In genomic region chr1:60907466-60907865, GRCm38 (mm10) we compare ENCODE assay signal across 27 mouse cellular contexts. TPM values are rescaled to one million over a fixed set of nuclear protein-coding genes. Genes with fewer than 3 reads are reported as not detected.
DNase-seq lines count a peak whose midpoint lies in the region; ATAC-seq and TF ChIP-seq lines count a peak whose summit lies in the region.
"Had no signal": no experiment of that assay in that cellular context is flagged by ENCODE, and none has a peak within 500 bp of the region (broad histone marks: within the 10 kb centered on the region; RNA-seq: fewer than 3 reads in every experiment).

No protein-coding gene starts in this region.

- TF ChIP-seq POLR2A in thymus, adult 2 months (IDR thresholded peaks at IDR 0.05; ENCODE audit: control insufficient read depth, extremely low read depth, insufficient read depth, low read length, poor library complexity): no peak

- H3K4me2 ChIP-seq in hindbrain, embryonic 12.5 days (replicated peaks): no peak overlapping the region
- H3K4me2 ChIP-seq in forebrain, embryonic 11.5 days (ENCODE audit: low read depth, low read length, severe bottlenecking): no peak overlapping the region
- H3K4me2 ChIP-seq: forebrain, embryonic 15.5 days; heart, embryonic 11.5 days; heart, embryonic 15.5 days; hindbrain, embryonic 14.5 days had no signal

- H3K27ac ChIP-seq in thymus, adult 2 months (ENCODE audit: control insufficient read depth, insufficient read depth, low read length): no peak overlapping the region
- no peak overlapping the region for H3K27ac ChIP-seq in hindbrain, embryonic 12.5 days
- no peak overlapping the region for H3K27ac ChIP-seq in forebrain, embryonic 11.5 days (ENCODE audit: low read depth, low read length)
- H3K27ac ChIP-seq: embryonic facial prominence, embryonic 10.5 days; forebrain, embryonic 10.5 days; forebrain, embryonic 15.5 days; heart, adult 2 months; heart, embryonic 15.5 days; hindbrain, embryonic 14.5 days had no signal

- no peaks in the 10 kb centered on the region for H3K36me3 ChIP-seq in thymus, adult 2 months (ENCODE audit: control insufficient read depth, insufficient read depth, low read length)
- H3K36me3 ChIP-seq in hindbrain, embryonic 12.5 days: no peaks in the 10 kb centered on the region
- H3K36me3 ChIP-seq in forebrain, embryonic 11.5 days (ENCODE audit: control insufficient read depth, insufficient read depth, low read length): no peaks in the 10 kb centered on the region
- H3K36me3 ChIP-seq: embryonic facial prominence, embryonic 10.5 days; forebrain, embryonic 10.5 days; forebrain, embryonic 15.5 days; heart, embryonic 15.5 days had no signal

- H3K4me1 ChIP-seq in thymus, adult 2 months (replicated peaks; ENCODE audit: control insufficient read depth, insufficient read depth, low read length): peaks cover 18% of the 10 kb centered on the region
- H3K4me1 ChIP-seq in hindbrain, embryonic 12.5 days: no peaks in the 10 kb centered on the region
- no peaks in the 10 kb centered on the region; the same call in 1 of the 2 replicates for H3K4me1 ChIP-seq in forebrain, embryonic 11.5 days (replicated peaks; ENCODE audit: control insufficient read depth, insufficient read depth, low read length)
- H3K4me1 ChIP-seq: embryonic facial prominence, embryonic 10.5 days; heart, embryonic 15.5 days had no signal

- peak; percentile 10 for ATAC-seq in activated CD4-positive, CD25-positive, alpha-beta regulatory T cell, adult 4 months
- ATAC-seq in hindbrain, embryonic 12.5 days (ENCODE audit: low FRiP score): no peak
- no peak for ATAC-seq in forebrain, embryonic 11.5 days (replicated peaks; ENCODE audit: low FRiP score)
- ATAC-seq: forebrain, embryonic 15.5 days; intestine, postnatal 0 days had no signal

- H3K4me3 ChIP-seq in thymus, adult 2 months (ENCODE audit: control insufficient read depth, insufficient read depth, low read length): no peak overlapping the region
- H3K4me3 ChIP-seq in hindbrain, embryonic 12.5 days: no peak overlapping the region
- no peak overlapping the region for H3K4me3 ChIP-seq in forebrain, embryonic 11.5 days (ENCODE audit: low read depth, low read length)
- H3K4me3 ChIP-seq: embryonic facial prominence, embryonic 10.5 days; erythroblast, embryonic 14.5 days; forebrain, embryonic 10.5 days; forebrain, embryonic 15.5 days; heart, adult 2 months; heart, embryonic 15.5 days had no signal

- H3K9me3 ChIP-seq in hindbrain, embryonic 12.5 days (replicated peaks): no peaks in the 10 kb centered on the region
- no peaks in the 10 kb centered on the region for H3K9me3 ChIP-seq in forebrain, embryonic 11.5 days (ENCODE audit: control insufficient read depth, low read length)
- H3K9me3 ChIP-seq: embryonic facial prominence, embryonic 10.5 days; forebrain, embryonic 10.5 days; forebrain, embryonic 15.5 days; heart, embryonic 15.5 days had no signal

- 24% methylated on average over 3 of the region's 3 CpGs for WGBS in thymus, adult 2 months
- 88% methylated on average over 3 of the region's 3 CpGs for WGBS in hindbrain, embryonic 12.5 days
- 93% methylated on average over 3 of the region's 3 CpGs for WGBS in forebrain, embryonic 11.5 days

- no peaks in the 10 kb centered on the region for H3K27me3 ChIP-seq in thymus, adult 2 months (ENCODE audit: control insufficient read depth, insufficient read depth, low read length)
- H3K27me3 ChIP-seq in hindbrain, embryonic 12.5 days: no peaks in the 10 kb centered on the region
- no peaks in the 10 kb centered on the region for H3K27me3 ChIP-seq in forebrain, embryonic 11.5 days (ENCODE audit: control insufficient read depth, insufficient read depth, low read length)
- H3K27me3 ChIP-seq: forebrain, embryonic 15.5 days; heart, embryonic 15.5 days had no signal

- DNase-seq in thymus, adult 2 months: peak; percentile 26
- no peak for DNase-seq in thymus, adult 18-20 months
- DNase-seq in thymus, postnatal 0 days (ENCODE audit: low spot score): peak; percentile 56
- DNase-seq in thymus, postnatal 4 days: peak; percentile 39
- no peak for DNase-seq in forebrain, embryonic 11.5 days (ENCODE audit: low spot score)
- DNase-seq in adrenal gland, adult 18-20 months (ENCODE audit: low spot score in 2 of 2): no peak
- DNase-seq: adrenal gland, adult 8-10 months; adrenal gland, postnatal 36 days; cerebellum, adult 8-10 months; cerebellum, postnatal 25 days; gastrocnemius, postnatal 10 days; heart, adult 2 months; heart, postnatal 14 days had no signal

- no peak for TF ChIP-seq CTCF in thymus, adult 2 months (IDR thresholded peaks at IDR 0.05; ENCODE audit: borderline replicate concordance, control insufficient read depth, extremely low read depth, insufficient read depth, low read length, poor library complexity)

- no peak overlapping the region for H3K9ac ChIP-seq in hindbrain, embryonic 12.5 days
- H3K9ac ChIP-seq in forebrain, embryonic 11.5 days (ENCODE audit: low read length): no peak overlapping the region
- H3K9ac ChIP-seq: forebrain, embryonic 15.5 days; heart, embryonic 15.5 days; hindbrain, embryonic 14.5 days had no signal

RNA-seq across cellular contexts. Expression of gene Ctla4, which starts 20.7 kb away (rescaled TPM):
- 3.8 and 7.4 TPM in 2 replicates for polyA plus RNA-seq in thymus, adult 2 months (2012; rRNA removed)
- 100 to 1,000 TPM; 242 to 284 TPM for polyA plus RNA-seq in activated CD4-positive, CD25-positive, alpha-beta regulatory T cell, adult 4 months (2017; shearing (Covaris generic))
- 11.3 and 12.9 TPM in 2 replicates for polyA plus RNA-seq in thymus, postnatal 0 days (2015; fragmentation: Nextera tagmentation; extraction: Ambion mirVana)
- not detected in 2 replicates for polyA plus RNA-seq in hindbrain, embryonic 12.5 days (2016; fragmentation: Nextera tagmentation; extraction: Ambion mirVana)
- polyA plus RNA-seq in forebrain, embryonic 11.5 days (2014; fragmentation: Nextera tagmentation; extraction: Ambion mirVana): not detected in 2 replicates
- not detected for total RNA-seq in adrenal gland, adult 18-20 months (2021)
- total RNA-seq: adrenal gland, adult 8-10 months; adrenal gland, postnatal 36 days; gastrocnemius, postnatal 10 days; MEL had no signal
- polyA plus RNA-seq: C2C12; embryonic facial prominence, embryonic 10.5 days; embryonic facial prominence, embryonic 14.5 days; erythroblast, embryonic 14.5 days; forebrain, embryonic 10.5 days; forebrain, embryonic 15.5 days; gonadal fat pad, adult 2 months; hindbrain, embryonic 14.5 days; intestine, postnatal 0 days had no signal

Comparison
In these comparisons a context has a peak if more than half of its experiments do, and no peak if none do; other contexts are left out.
1. DNase-seq: peak in thymus, adult 2 months (single experiment), thymus, postnatal 0 days (single experiment) and thymus, postnatal 4 days (single experiment); none in thymus, adult 18-20 months (0 of 2), forebrain, embryonic 11.5 days (single experiment) and adrenal gland, adult 18-20 months (0 of 2).
2. RNA of gene Ctla4, which starts 20.7 kb away (polyA plus RNA-seq): 242 to 284 TPM in activated CD4-positive, CD25-positive, alpha-beta regulatory T cell, adult 4 months; 11.3 to 12.9 TPM in thymus, postnatal 0 days, 3.8 to 7.4 TPM in thymus, adult 2 months, not detected in hindbrain, embryonic 12.5 days and not detected in forebrain, embryonic 11.5 days; every median in the first group is over 10 times any median in the second.